Mouse (Mus musculus): Measurements from ENCODE around the gene Prom1. TPM values are rescaled to one million over a fixed set of nuclear protein-coding genes. Genes with fewer than 3 reads are reported as not detected.

Gene Prom1
- polyA plus RNA-seq, 1 experiment from 2014 or later: 116 TPM

- Histone ChIP-seq H3K27me3 (ENCODE audit: insufficient read depth, poor library complexity, severe bottlenecking) (no peaks in the 10 kb centered on the region), H3K9me3 (peaks cover 3% of the 10 kb centered on the region; the same call in 1 of the 2 replicates), H3K27ac (no peak overlapping the region), H3K4me1 (replicated peaks) (peaks cover 32% of the 10 kb centered on the region), H3K36me3 (0 out of 2 replicates have a peak, but pooled peaks cover 1% of the 10 kb centered on the region), H3K4me3 (no peak overlapping the region)
- no peak for DNase-seq (ENCODE audit: low spot score)
- WGBS: 67% methylated on average over 2 of the region's 2 CpGs
Observed at GRCm38 (mm10) chr5:44104120-44104519, 2.3 kb upstream of the Prom1 start.

- H3K9me3 ChIP-seq: peaks cover 3% of the 10 kb centered on the region; the same call in 1 of the 2 replicates
- no peak for DNase-seq (ENCODE audit: low spot score)
- H3K27me3 ChIP-seq (ENCODE audit: insufficient read depth, poor library complexity, severe bottlenecking): no peaks in the 10 kb centered on the region
- peaks cover 42% of the 10 kb centered on the region for H3K4me1 ChIP-seq (replicated peaks)
- no peak overlapping the region for H3K4me3 ChIP-seq
- H3K27ac ChIP-seq: no peak overlapping the region
- H3K36me3 ChIP-seq: peaks cover 10% of the 10 kb centered on the region; the same call in 1 of the 2 replicates
- WGBS: 95% methylated on average over 7 of the region's 7 CpGs
Observed at GRCm38 (mm10) chr5:44103121-44103520, 1.3 kb upstream of the Prom1 start.

- peak; percentile 84 for DNase-seq (ENCODE audit: low spot score)
- Histone ChIP-seq H3K4me3 (peak overlapping the region; percentile 82), H3K27me3 (ENCODE audit: insufficient read depth, poor library complexity, severe bottlenecking) (no peaks in the 10 kb centered on the region), H3K36me3 (peaks cover 10% of the 10 kb centered on the region; the same call in 1 of the 2 replicates), H3K27ac (peak overlapping the region; percentile 98), H3K4me1 (replicated peaks) (peaks cover 46% of the 10 kb centered on the region), H3K9me3 (0 out of 2 replicates have a peak, but pooled peaks cover 3% of the 10 kb centered on the region)
- WGBS: under 1% methylated on average over 43 of the region's 43 CpGs
Observed at GRCm38 (mm10) chr5:44100544-44101230, 1.1 kb downstream of the Prom1 start.

GRCm38 (mm10) chr5:44100187-44100543, 1.7 kb downstream of the Prom1 start:
- H3K4me3 ChIP-seq: peak overlapping the region; percentile 82
- 0 out of 2 replicates have a peak, but pooled peaks cover 3% of the 10 kb centered on the region for H3K9me3 ChIP-seq
- no peaks in the 10 kb centered on the region for H3K27me3 ChIP-seq (ENCODE audit: insufficient read depth, poor library complexity, severe bottlenecking)
- DNase-seq (ENCODE audit: low spot score): no peak
- H3K27ac ChIP-seq: peak overlapping the region; percentile 98
- WGBS: 2% methylated on average over 12 of the region's 12 CpGs
- peaks cover 14% of the 10 kb centered on the region for H3K36me3 ChIP-seq
- H3K4me1 ChIP-seq (replicated peaks): peaks cover 43% of the 10 kb centered on the region

- Histone ChIP-seq H3K4me1 (replicated peaks) (peaks cover 29% of the 10 kb centered on the region), H3K27me3 (ENCODE audit: insufficient read depth, poor library complexity, severe bottlenecking) (no peaks in the 10 kb centered on the region), H3K4me3 (no peak overlapping the region), H3K9me3 (no peaks in the 10 kb centered on the region; the same call in 1 of the 2 replicates), H3K36me3 (peaks cover 46% of the 10 kb centered on the region), H3K27ac (no peak overlapping the region)
- WGBS: 87% methylated on average over 5 of the region's 5 CpGs
- no peak for DNase-seq (ENCODE audit: low spot score)
Observed at GRCm38 (mm10) chr5:44096996-44097395, 4.8 kb downstream of the Prom1 start.

- WGBS: 93% methylated on average over 10 of the region's 10 CpGs
- H3K36me3 ChIP-seq: peaks cover 55% of the 10 kb centered on the region
Observed at GRCm38 (mm10) chr5:44096106-44096505, 5.7 kb downstream of the Prom1 start.

GRCm38 (mm10) chr5:44095697-44096096, 6.1 kb downstream of the Prom1 start:
- H3K27me3 ChIP-seq (ENCODE audit: insufficient read depth, poor library complexity, severe bottlenecking): no peaks in the 10 kb centered on the region
- no peak overlapping the region for H3K27ac ChIP-seq
- peaks cover 23% of the 10 kb centered on the region for H3K4me1 ChIP-seq (replicated peaks)
- no peaks in the 10 kb centered on the region; the same call in 1 of the 2 replicates for H3K9me3 ChIP-seq
- peaks cover 59% of the 10 kb centered on the region for H3K36me3 ChIP-seq
- no peak for DNase-seq (ENCODE audit: low spot score)
- no peak overlapping the region for H3K4me3 ChIP-seq
- 90% methylated on average over 7 of the region's 7 CpGs for WGBS

More at GRCm38 (mm10) chr5:44096106-44096505, 5.7 kb downstream of the Prom1 start:
- Histone ChIP-seq H3K4me3 (no peak overlapping the region), H3K4me1 (replicated peaks) (peaks cover 23% of the 10 kb centered on the region), H3K27ac (no peak overlapping the region), H3K9me3 (no peaks in the 10 kb centered on the region; the same call in 1 of the 2 replicates), H3K27me3 (ENCODE audit: insufficient read depth, poor library complexity, severe bottlenecking) (no peaks in the 10 kb centered on the region)
- no peak for DNase-seq (ENCODE audit: low spot score)

GRCm38 (mm10) chr5:44087034-44087433, 14.8 kb downstream of the Prom1 start:
- 60% methylated on average over 5 of the region's 5 CpGs for WGBS
- H3K27ac ChIP-seq: no peak overlapping the region

GRCm38 (mm10) chr5:44085871-44086270, 16.0 kb downstream of the Prom1 start:
- no peaks in the 10 kb centered on the region for H3K27me3 ChIP-seq (ENCODE audit: insufficient read depth, poor library complexity, severe bottlenecking)
- WGBS: 94% methylated on average over 7 of the region's 7 CpGs
- H3K27ac ChIP-seq: no peak overlapping the region
- H3K36me3 ChIP-seq: peaks cover 92% of the 10 kb centered on the region
- DNase-seq (ENCODE audit: low spot score): no peak
- H3K9me3 ChIP-seq: no peaks in the 10 kb centered on the region
- H3K4me3 ChIP-seq: no peak overlapping the region
- H3K4me1 ChIP-seq (replicated peaks): peaks cover 10% of the 10 kb centered on the region; the same call in 1 of the 2 replicates

More at GRCm38 (mm10) chr5:44087034-44087433, 14.8 kb downstream of the Prom1 start:
- DNase-seq (ENCODE audit: low spot score): no peak
- H3K4me1 ChIP-seq (replicated peaks): peaks cover 10% of the 10 kb centered on the region; the same call in 1 of the 2 replicates
- peaks cover 92% of the 10 kb centered on the region for H3K36me3 ChIP-seq
- no peaks in the 10 kb centered on the region; the same call in 1 of the 2 replicates for H3K9me3 ChIP-seq
- H3K4me3 ChIP-seq: no peak overlapping the region
- no peaks in the 10 kb centered on the region for H3K27me3 ChIP-seq (ENCODE audit: insufficient read depth, poor library complexity, severe bottlenecking)

GRCm38 (mm10) chr5:44081108-44081507, 20.7 kb downstream of the Prom1 start:
- Histone ChIP-seq H3K4me3 (no peak overlapping the region), H3K4me1 (replicated peaks) (0 out of 2 replicates have a peak, but pooled peaks cover 3% of the 10 kb centered on the region), H3K27me3 (ENCODE audit: insufficient read depth, poor library complexity, severe bottlenecking) (no peaks in the 10 kb centered on the region), H3K36me3 (peaks cover 75% of the 10 kb centered on the region), H3K9me3 (no peaks in the 10 kb centered on the region), H3K27ac (no peak overlapping the region)
- no peak for DNase-seq (ENCODE audit: low spot score)
- 68% methylated on average over 1 of the region's 1 CpGs for WGBS

GRCm38 (mm10) chr5:44080276-44081054, 21.4 kb downstream of the Prom1 start:
- Histone ChIP-seq H3K4me3 (no peak overlapping the region), H3K36me3 (peaks cover 69% of the 10 kb centered on the region), H3K27ac (no peak overlapping the region), H3K27me3 (ENCODE audit: insufficient read depth, poor library complexity, severe bottlenecking) (no peaks in the 10 kb centered on the region), H3K4me1 (replicated peaks) (0 out of 2 replicates have a peak, but pooled peaks cover 3% of the 10 kb centered on the region), H3K9me3 (no peaks in the 10 kb centered on the region)
- 90% methylated on average over 8 of the region's 8 CpGs for WGBS
- DNase-seq (ENCODE audit: low spot score): no peak

GRCm38 (mm10) chr5:44075432-44075831, 26.4 kb downstream of the Prom1 start:
- H3K36me3 ChIP-seq: peaks cover 31% of the 10 kb centered on the region
- no peaks in the 10 kb centered on the region for H3K27me3 ChIP-seq (ENCODE audit: insufficient read depth, poor library complexity, severe bottlenecking)
- no peak overlapping the region for H3K4me3 ChIP-seq
- H3K9me3 ChIP-seq: no peaks in the 10 kb centered on the region
- H3K27ac ChIP-seq: no peak overlapping the region
- 92% methylated on average over 1 of the region's 1 CpGs for WGBS
- DNase-seq (ENCODE audit: low spot score): no peak
- H3K4me1 ChIP-seq (replicated peaks): peaks cover 4% of the 10 kb centered on the region; the same call in 1 of the 2 replicates

All from hindbrain, embryonic 10.5 days (tissue).